Mouse (Mus musculus) hindbrain, embryonic 14.5 days (tissue): Measurements from ENCODE around the gene Fzd1. TPM values are rescaled to one million over a fixed set of nuclear protein-coding genes. Genes with fewer than 3 reads are reported as not detected.
A peak's percentile ranks its signal among the peaks of the same experiment; 100 is the strongest.

ENCODE experiments used
- ATAC-seq: fragments of 200-750 bp; cut with Nextera tagmentation; 2 replicates; pipeline ENCODE4 v1.8.0; 2017; ENCODE audit warnings: moderate number of reproducible peaks, mild to moderate bottlenecking, moderate TSS enrichment, moderate library complexity; ENCODE audit not compliant: low FRiP score
- DNase-seq: peaks from one replicate; pipeline ENCODE4 v3.0.0-alpha.2; 2015; ENCODE audit warnings: low spot score
- H3K27ac ChIP-seq: fragments of 300-500 bp; sonication (generic); 2 replicates; pipeline ENCODE4 v1.5.1; 2014; ENCODE audit warnings: mild to moderate bottlenecking, moderate library complexity
- H3K27me3 ChIP-seq: fragments of 300-500 bp; sonication (generic); 2 replicates; pipeline ENCODE4 v1.6.1; 2014; ENCODE audit warnings: mild to moderate bottlenecking, low read length, mixed read lengths; ENCODE audit not compliant: control insufficient read depth, insufficient read depth
- H3K36me3 ChIP-seq: fragments of 300-500 bp; sonication (generic); replicated peaks from 2 replicates; pipeline ENCODE4 v1.6.1; 2014; ENCODE audit not compliant: control insufficient read depth, insufficient read depth
- H3K4me1 ChIP-seq: fragments of 300-500 bp; sonication (generic); replicated peaks from 2 replicates; pipeline ENCODE4 v1.6.1; 2014; ENCODE audit warnings: antibody characterized with exemption, low read length, mixed read lengths; ENCODE audit not compliant: control insufficient read depth, insufficient read depth
- H3K4me2 ChIP-seq: fragments of 300-500 bp; sonication (generic); replicated peaks from 2 replicates; pipeline ENCODE4 v1.6.1; 2014; ENCODE audit warnings: mild to moderate bottlenecking, moderate library complexity
- H3K4me3 ChIP-seq: fragments of 300-500 bp; sonication (generic); replicated peaks from 2 replicates; pipeline ENCODE4 v1.5.1; 2014; ENCODE audit warnings: mild to moderate bottlenecking, low read length
- H3K9ac ChIP-seq: fragments of 300-500 bp; sonication (generic); 2 replicates; pipeline ENCODE4 v1.6.1; 2014
- H3K9me3 ChIP-seq: fragments of 300-500 bp; sonication (generic); 2 replicates; pipeline ENCODE4 v1.6.1; 2016; ENCODE audit warnings: low read length; ENCODE audit not compliant: control insufficient read depth
- WGBS: fragments of 180-500 bp; shearing (Covaris S2); extraction: QIAGEN DNeasy Blood & Tissue Kit; methylation state at CpG from one replicate; pipeline ENCODE4 v1.1.7; 2014; 5-methylcytosine and 5-hydroxymethylcytosine counted together
- polyA plus RNA-seq: library from polyadenylated mRNA; unstranded; fragments of >200 nt; fragmentation: Nextera tagmentation; extraction: Ambion mirVana; gene quantifications from 2 replicates; pipeline ENCODE4 v1.2.1, GENCODE M21; 2014

The Fzd1 gene
- polyA plus RNA-seq = 10.8 and 13.3 TPM in 2 replicates

DNA sequence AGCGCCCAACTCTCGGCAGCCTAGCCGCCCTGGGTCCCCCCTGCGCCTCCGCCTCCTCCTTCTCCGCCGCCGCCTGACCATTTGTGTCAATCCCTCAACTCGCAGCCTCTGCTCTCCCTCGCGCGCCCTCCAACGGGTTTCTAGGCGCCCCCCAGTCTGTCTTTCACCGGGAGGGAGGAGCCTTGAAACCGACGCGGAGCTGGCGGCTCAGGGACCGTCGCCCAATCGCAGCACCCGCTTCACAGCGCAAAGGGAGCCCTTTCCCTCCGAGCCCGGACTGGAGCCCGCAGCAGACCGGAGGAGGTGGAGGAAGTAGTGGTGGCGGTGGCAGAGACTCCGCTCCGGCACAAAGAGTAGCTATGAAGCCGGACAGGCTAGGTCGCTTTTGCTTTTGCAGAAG is at the start of gene Fzd1:
Gene Fzd1, minus strand, starts transcription at position 134 of the 400 bp plus-strand sequence.
- ATAC-seq = peak; percentile 95
- H3K27ac ChIP-seq = peak within 1 kb of the TSS; percentile 86
- peaks cover 10% of the 10 kb centered on the region; the same call in 1 of the 2 replicates for H3K27me3 ChIP-seq
- peaks cover 19% of the 10 kb centered on the region for H3K4me1 ChIP-seq
- DNase-seq = peak; percentile 91
- H3K4me2 ChIP-seq = peak within 1 kb of the TSS; percentile 99
- H3K9me3 ChIP-seq = no peaks in the 10 kb centered on the region
- WGBS = under 1% methylated on average over 33 of the region's 33 CpGs
- peak within 1 kb of the TSS; percentile 67 for H3K9ac ChIP-seq
- H3K4me3 ChIP-seq = peak within 1 kb of the TSS; percentile 79
- no peaks in the 10 kb centered on the region for H3K36me3 ChIP-seq

DNA sequence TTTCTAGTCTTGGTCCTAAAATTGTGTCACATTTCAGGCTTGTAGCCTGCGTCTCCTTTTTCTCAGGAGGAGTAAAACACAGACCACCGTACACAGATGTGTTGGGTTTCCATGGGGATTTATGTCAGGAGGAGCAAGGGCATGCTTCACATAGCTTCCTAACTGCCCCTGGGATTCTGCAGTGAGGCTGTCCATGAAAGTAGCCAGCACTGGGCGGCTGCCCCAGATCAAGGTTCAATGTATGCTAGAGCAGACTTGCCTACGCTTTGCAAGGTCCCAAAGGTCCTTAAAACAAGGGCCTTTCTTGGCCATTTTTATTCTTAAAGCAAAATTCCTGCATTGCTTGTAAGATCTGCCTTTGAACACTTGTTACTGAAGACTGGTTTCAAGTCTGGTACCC is 47.4 kb upstream of the Fzd1 start:
- H3K27me3 ChIP-seq = no peaks in the 10 kb centered on the region; the same call in 1 of the 2 replicates
- H3K9ac ChIP-seq = no peak overlapping the region
- 57% methylated on average over 4 of the region's 4 CpGs for WGBS
- no peak for DNase-seq
- H3K4me3 ChIP-seq = no peak overlapping the region
- peaks cover 10% of the 10 kb centered on the region; the same call in 1 of the 2 replicates for H3K4me1 ChIP-seq
- no peaks in the 10 kb centered on the region for H3K9me3 ChIP-seq
- ATAC-seq = no peak
- H3K27ac ChIP-seq = no peak overlapping the region
- H3K4me2 ChIP-seq = no peak overlapping the region
- H3K36me3 ChIP-seq = no peaks in the 10 kb centered on the region

DNA sequence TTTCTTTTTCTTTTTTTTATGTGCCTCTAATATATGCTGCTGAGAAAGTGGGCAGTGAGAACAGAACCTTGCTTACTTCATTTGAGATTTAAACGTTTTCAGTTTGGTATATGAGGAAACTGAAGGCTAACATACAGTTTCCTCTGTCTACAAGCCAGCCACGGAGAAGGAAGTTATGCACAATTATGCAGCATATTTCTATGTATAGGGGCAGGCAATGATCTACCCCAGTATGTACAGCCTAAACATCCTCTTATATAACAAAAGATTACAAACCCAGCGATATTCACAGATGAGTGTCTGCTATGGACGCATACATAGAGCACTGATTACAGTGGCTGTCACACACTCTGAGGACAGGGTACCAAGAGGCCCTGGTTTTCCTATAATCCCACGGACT is 45.9 kb upstream of the Fzd1 start:
- H3K4me3 ChIP-seq = no peak overlapping the region
- H3K4me1 ChIP-seq = peaks cover 10% of the 10 kb centered on the region; the same call in 1 of the 2 replicates
- no peaks in the 10 kb centered on the region for H3K9me3 ChIP-seq
- DNase-seq (no peak), ATAC-seq (no peak)
- no peak overlapping the region for H3K27ac ChIP-seq
- no peaks in the 10 kb centered on the region for H3K36me3 ChIP-seq
- H3K4me2 ChIP-seq = no peak overlapping the region
- H3K27me3 ChIP-seq = no peaks in the 10 kb centered on the region; the same call in 1 of the 2 replicates
- WGBS = 83% methylated on average over 5 of the region's 5 CpGs
- H3K9ac ChIP-seq = no peak overlapping the region

GRCm38 (mm10) chr5:4801971-4802370 is 44.1 kb upstream of the Fzd1 start:
- H3K9ac ChIP-seq = no peak overlapping the region
- ATAC-seq (0 out of 2 replicates have a peak, but pooled peaks have one; percentile 16), DNase-seq (no peak)
- no peak overlapping the region for H3K4me3 ChIP-seq
- no peaks in the 10 kb centered on the region for H3K36me3 ChIP-seq
- no peaks in the 10 kb centered on the region for H3K27me3 ChIP-seq
- no peak overlapping the region for H3K27ac ChIP-seq
- no peaks in the 10 kb centered on the region for H3K9me3 ChIP-seq
- H3K4me1 ChIP-seq = peaks cover 10% of the 10 kb centered on the region; the same call in 1 of the 2 replicates
- H3K4me2 ChIP-seq = no peak overlapping the region

DNA sequence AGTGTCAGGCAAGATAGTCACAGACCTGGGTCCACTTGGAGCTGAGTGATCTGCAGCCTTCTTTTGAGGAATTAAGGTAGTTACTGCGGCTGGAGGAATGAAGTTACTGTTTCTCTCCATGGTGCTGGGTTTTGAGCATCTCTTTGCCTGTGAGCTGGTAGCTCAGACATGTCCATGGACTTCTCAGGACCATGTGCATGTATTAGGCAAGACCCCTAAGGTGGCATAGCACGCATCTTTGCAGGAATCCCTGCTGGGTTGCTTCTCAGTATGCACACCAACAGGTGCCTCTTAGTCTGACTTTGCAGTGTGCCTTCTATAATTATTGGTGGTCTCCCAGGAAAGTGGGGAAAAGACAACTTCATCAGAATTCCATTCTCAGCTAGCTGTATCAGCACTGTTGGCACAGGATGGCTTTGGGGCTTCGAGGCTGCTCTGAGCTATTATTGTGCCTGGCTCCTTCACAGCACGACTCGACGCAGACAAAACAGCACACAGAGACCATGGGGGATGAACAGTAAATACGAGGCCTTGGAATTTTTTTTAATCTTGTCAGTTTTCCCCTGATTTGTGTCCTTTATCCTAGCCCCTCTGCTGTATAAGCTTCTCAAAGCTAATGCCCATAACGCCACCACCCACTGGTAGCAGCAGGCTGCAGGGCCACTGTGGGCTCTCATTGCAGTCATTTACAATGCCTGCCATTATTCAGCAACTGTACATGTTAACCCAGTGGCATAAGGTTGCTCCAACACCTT is 43.4 kb upstream of the Fzd1 start:
- no peaks in the 10 kb centered on the region for H3K36me3 ChIP-seq
- no peaks in the 10 kb centered on the region for H3K27me3 ChIP-seq
- H3K27ac ChIP-seq = no peak overlapping the region
- H3K4me3 ChIP-seq = no peak overlapping the region
- no peak overlapping the region for H3K9ac ChIP-seq
- H3K4me1 ChIP-seq = peaks cover 10% of the 10 kb centered on the region; the same call in 1 of the 2 replicates
- no peak for DNase-seq
- peak; percentile 85; the same call in 1 of the 2 replicates for ATAC-seq
- 38% methylated on average over 8 of the region's 8 CpGs for whole genome bisulfite sequencing
- H3K4me2 ChIP-seq = no peak overlapping the region
- no peaks in the 10 kb centered on the region for H3K9me3 ChIP-seq

DNA sequence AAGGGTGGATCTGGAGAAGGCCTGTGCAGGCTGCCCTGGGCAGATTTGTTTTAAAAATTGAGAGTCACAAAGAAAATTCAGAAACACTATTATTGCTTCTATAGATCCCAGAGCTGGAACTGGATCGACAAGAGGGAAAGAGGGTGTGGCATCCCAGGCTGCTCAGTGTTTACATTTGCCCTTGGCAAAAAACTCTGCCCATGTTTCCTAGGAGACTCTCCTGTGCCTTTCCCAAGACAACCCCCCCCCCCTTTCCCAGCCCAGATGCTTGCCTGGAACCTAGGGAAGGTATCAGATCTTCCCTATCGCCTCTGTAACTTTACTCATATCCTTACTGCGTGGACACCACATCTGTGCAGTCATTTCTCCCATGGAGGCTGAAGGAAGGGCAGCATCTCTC is 33.4 kb upstream of the Fzd1 start:
- Histone ChIP-seq H3K9ac (no peak overlapping the region), H3K27ac (no peak overlapping the region), H3K4me1 (no peaks in the 10 kb centered on the region), H3K9me3 (no peaks in the 10 kb centered on the region), H3K27me3 (no peaks in the 10 kb centered on the region), H3K4me3 (no peak overlapping the region), H3K36me3 (no peaks in the 10 kb centered on the region), H3K4me2 (no peak overlapping the region)
- DNase-seq = no peak
- WGBS = 76% methylated on average over 3 of the region's 3 CpGs
- ATAC-seq = no peak

DNA sequence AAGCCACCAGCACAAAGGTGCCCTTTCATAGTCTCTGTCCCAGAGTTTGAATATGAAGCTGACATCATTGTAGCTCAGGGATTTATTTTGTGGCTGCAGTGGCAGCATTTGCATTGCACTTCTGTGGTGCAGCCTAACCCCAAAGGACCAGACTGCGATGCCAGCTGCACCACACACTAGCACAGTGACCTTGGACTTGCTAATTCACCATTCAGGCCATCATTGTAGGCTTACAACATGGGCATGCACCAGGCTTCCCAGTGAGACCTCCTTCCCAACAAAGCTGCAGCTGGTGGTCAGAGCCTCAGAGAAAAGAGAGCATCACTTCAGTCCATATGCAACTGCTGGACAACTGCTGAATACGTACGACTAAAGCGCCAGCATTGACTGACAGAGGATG is 32.4 kb upstream of the Fzd1 start:
- H3K9me3 ChIP-seq = no peaks in the 10 kb centered on the region
- H3K9ac ChIP-seq = no peak overlapping the region
- H3K4me3 ChIP-seq = no peak overlapping the region
- no peak overlapping the region for H3K4me2 ChIP-seq
- DNase-seq (no peak), ATAC-seq (no peak)
- WGBS = 53% methylated on average over 4 of the region's 4 CpGs
- H3K27me3 ChIP-seq = no peaks in the 10 kb centered on the region
- H3K27ac ChIP-seq = no peak overlapping the region
- no peaks in the 10 kb centered on the region for H3K36me3 ChIP-seq
- no peaks in the 10 kb centered on the region for H3K4me1 ChIP-seq

- no peak for DNase-seq
- WGBS = 92% methylated on average over 3 of the region's 3 CpGs
- Histone ChIP-seq H3K9me3 (no peaks in the 10 kb centered on the region), H3K4me2 (no peak overlapping the region), H3K9ac (no peak overlapping the region), H3K27ac (no peak overlapping the region), H3K4me1 (no peaks in the 10 kb centered on the region), H3K27me3 (no peaks in the 10 kb centered on the region), H3K36me3 (no peaks in the 10 kb centered on the region), H3K4me3 (no peak overlapping the region)
- no peak for ATAC-seq
These were observed 30.6 kb upstream of the Fzd1 start for GRCm38 (mm10) chr5:4788484-4788883.

- H3K27ac ChIP-seq = no peak overlapping the region
- H3K9me3 ChIP-seq = no peaks in the 10 kb centered on the region
- ATAC-seq (no peak), DNase-seq (no peak)
- WGBS = 82% methylated on average over 3 of the region's 3 CpGs
- H3K27me3 ChIP-seq = no peaks in the 10 kb centered on the region
- H3K9ac ChIP-seq = no peak overlapping the region
- H3K4me3 ChIP-seq = no peak overlapping the region
- no peaks in the 10 kb centered on the region for H3K4me1 ChIP-seq
- H3K4me2 ChIP-seq = no peak overlapping the region
- H3K36me3 ChIP-seq = no peaks in the 10 kb centered on the region
These were observed 29.0 kb upstream of the Fzd1 start for GRCm38 (mm10) chr5:4786816-4787215.
